Mouse (Mus musculus): ENCODE data around the gene Sphk1.

The Sphk1 gene

GRCm38 (mm10) chr11:116575396-116575795 is 44.7 kb downstream of the Sphk1 start:
- no peak for DNase-seq (ENCODE audit: low spot score in 2 of 2)

DNA sequence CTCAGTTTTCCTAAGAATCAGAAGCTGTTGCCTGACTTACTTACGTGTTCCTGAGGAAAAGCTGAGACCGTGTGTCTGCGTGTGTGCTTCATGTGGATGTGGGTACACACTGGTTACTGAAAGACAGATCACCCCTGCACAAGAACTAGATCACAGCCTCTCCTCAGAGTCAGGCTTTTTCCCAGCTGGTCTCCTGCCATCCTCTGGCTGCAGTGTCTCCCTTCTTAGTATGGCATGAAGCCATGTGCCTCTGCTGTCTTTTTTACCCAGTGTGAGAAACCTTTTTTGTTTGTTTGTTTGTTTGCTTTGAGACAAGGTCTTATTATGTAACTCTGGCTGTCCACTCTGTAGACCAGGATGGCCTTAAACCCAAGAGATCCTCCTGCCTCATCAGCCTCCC is 48.6 kb downstream of the Sphk1 start:
- no peak for DNase-seq (ENCODE audit: low spot score in 2 of 2)

DNA sequence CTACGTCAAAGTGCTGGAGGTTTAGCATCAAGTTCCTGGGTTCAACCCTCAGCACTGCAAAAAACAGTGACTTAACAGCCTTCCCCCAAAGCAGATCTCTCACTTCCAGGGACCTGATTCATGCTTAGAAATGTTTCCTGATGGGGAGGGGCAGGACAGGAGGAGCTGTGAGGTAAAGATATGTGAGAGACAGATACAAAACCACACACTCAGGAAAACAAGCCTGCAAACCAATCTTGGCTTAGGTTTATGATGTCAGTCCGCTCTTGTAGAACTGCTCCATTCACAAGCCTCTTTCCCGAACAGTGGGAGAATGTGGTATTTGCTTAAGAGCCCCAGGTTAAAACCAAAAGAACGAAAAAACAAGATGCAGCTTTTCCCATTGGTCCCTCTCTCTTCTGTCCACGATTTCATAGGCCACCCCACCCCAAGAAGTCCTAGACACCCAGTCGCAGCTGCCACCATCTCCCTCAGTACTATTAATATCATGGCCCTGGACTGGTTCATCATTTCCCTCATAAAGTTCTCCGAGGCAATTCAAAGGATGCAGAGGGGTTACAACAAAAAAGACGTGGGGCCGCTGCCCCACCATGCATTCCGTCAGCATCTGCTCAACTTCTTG is 49.4 kb downstream of the Sphk1 start:
- no peak for DNase-seq (ENCODE audit: low spot score in 2 of 2)

DNA sequence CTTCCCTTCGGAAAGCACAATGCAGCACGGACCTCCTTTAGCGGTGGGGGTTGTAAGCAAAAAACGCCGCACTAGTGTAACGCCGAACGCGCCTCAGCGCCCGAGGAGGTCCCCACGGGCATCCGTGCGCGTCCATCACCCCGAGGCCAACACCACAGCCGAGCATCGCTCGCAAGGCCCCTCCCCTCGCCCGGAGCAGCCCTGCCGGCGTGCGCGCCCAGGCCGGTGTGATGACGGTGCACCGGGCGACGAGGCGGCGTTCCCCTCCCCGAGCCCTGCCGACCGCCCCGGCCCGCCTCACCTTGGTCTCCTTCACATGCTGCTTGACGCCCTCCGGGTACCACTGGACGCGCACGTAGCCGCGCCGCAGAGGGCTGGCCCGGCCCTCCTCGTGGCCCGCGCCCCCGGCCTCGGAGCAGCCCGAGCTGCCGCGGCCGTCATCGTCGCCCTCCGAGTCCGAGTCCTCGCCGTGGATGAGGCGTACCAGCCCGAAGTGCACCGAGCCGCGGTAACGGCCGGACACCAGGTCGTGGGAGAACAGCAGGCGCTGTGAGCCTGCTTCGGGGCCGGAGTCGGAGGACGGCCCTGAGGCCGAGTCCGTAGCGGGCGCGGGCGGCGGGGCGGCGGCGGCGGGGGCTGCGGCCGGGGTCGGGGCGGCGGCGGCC is 50.1 kb downstream of the Sphk1 start:
- peak; percentile 35 to 45 for DNase-seq (ENCODE audit: low spot score in 2 of 2)

DNA sequence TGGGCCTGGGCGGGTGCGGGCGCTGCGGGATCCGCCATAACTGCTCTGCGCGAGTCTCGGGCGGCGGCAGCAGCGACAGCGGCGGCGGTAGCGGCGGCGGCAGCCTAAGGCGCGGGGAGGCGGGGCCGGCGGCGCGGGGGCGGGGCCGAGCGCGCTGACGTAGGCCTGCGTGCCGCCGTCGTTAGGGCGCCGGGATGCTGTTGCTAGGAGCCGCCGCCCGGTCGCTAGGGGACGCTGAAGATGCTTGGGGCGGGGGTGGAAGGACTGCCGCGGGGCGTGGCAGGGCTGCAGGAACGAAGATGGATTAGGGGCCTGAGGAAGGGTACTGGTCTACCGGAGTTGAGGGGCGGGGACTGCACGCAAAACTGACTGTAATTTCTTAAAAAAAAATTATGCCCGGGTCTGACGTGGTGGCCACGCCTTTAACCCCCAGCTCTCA is 50.7 kb downstream of the Sphk1 start, which contains the start of gene Ube2o:
Gene Ube2o, minus strand, starts transcription at position 72 of the 439 bp plus-strand sequence.
- DNase-seq (ENCODE audit: low spot score in 2 of 2): peak; percentile 76 to 80

DNA sequence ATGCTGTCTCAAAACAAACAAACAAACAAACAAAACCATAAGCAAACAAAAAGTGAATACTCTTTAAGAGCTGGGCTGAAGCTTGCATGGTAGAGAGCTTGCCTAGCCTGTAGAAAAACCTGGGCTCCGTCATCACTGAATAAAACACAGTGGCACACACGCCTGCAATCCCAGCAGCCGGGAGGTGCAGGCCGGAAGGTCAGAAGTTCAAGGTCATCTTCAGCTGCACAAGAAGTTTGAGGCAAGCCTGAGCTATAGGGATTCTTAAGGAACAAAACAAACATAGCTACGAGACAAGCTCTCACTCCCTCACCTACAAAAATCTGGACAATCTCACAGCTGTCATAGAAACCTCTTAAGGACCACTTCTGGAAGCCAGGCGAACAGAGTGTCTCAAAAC is 55.0 kb downstream of the Sphk1 start:
- DNase-seq (ENCODE audit: low spot score in 2 of 2): no peak
